Mouse (Mus musculus) MEL (cell line): ENCODE results near the gene Taf1. TPM values are rescaled to one million over a fixed set of nuclear protein-coding genes. Genes with fewer than 3 reads are reported as not detected.

ENCODE experiments used
- DNase-seq: peaks from one replicate; pipeline ENCODE4 v3.0.0; 2011; ENCODE audit warnings: low read depth, low spot score
- H3K27ac ChIP-seq: 2 replicates; pipeline ENCODE4 v1.5.1; 2012; ENCODE audit warnings: low read depth, mild to moderate bottlenecking, control low read depth, low read length, moderate library complexity; ENCODE audit not compliant: control insufficient read depth
- H3K27me3 ChIP-seq, 2 experiments: fragments of 150-350 bp in 1 of 2; sonication (generic) in 1 of 2; 2 replicates each; pipeline ENCODE4 v1.6.1; 2012; ENCODE audit warnings: low read length in 2 of 2, mild to moderate bottlenecking in 2 of 2, improper control_type of control experiment in 1 of 2, moderate library complexity in 1 of 2; ENCODE audit not compliant: insufficient read depth in 2 of 2, control insufficient read depth in 1 of 2
- H3K36me3 ChIP-seq, 2 experiments: 2 replicates each; pipeline ENCODE4 v1.6.1; 2012 to 2014; ENCODE audit warnings: low read length in 2 of 2, improper control_type of control experiment in 1 of 2, inconsistent platforms in 1 of 2, mild to moderate bottlenecking in 1 of 2; ENCODE audit not compliant: insufficient read depth in 2 of 2, control insufficient read depth in 1 of 2
- H3K4me1 ChIP-seq, 2 experiments: fragments of 150-350 bp in 1 of 2; sonication (generic) in 1 of 2; 2 replicates each; pipeline ENCODE4 v1.6.1; 2012; ENCODE audit warnings: low read length in 2 of 2, improper control_type of control experiment in 1 of 2, mild to moderate bottlenecking in 1 of 2; ENCODE audit not compliant: insufficient read depth in 2 of 2, control insufficient read depth in 1 of 2
- H3K4me3 ChIP-seq, 2 experiments: fragments of 150-350 bp in 1 of 2; sonication (generic) in 1 of 2; 2 replicates each; pipeline ENCODE4 v1.5.1; 2012; ENCODE audit warnings: low read depth in 2 of 2, low read length in 2 of 2, mild to moderate bottlenecking in 2 of 2, moderate library complexity in 2 of 2, control low read depth in 1 of 2, improper control_type of control experiment in 1 of 2; ENCODE audit not compliant: control insufficient read depth in 1 of 2, insufficient read depth in 1 of 2
- H3K79me2 ChIP-seq: 2 replicates; pipeline ENCODE4 v1.6.1; 2012; ENCODE audit warnings: mild to moderate bottlenecking, low read length, moderate library complexity; ENCODE audit not compliant: control insufficient read depth, poor library complexity, insufficient read depth
- H3K9ac ChIP-seq: 2 replicates; pipeline ENCODE4 v1.6.1; 2012; ENCODE audit warnings: low read depth, mild to moderate bottlenecking, control low read depth, low read length, moderate library complexity; ENCODE audit not compliant: control insufficient read depth, poor library complexity, severe bottlenecking
- H3K9me3 ChIP-seq: fragments of 150-350 bp; sonication (generic); replicated peaks from 2 replicates; pipeline ENCODE4 v1.6.1; 2012; ENCODE audit warnings: mild to moderate bottlenecking, low read length, improper control_type of control experiment, moderate library complexity; ENCODE audit not compliant: insufficient read depth
- CHD1 ChIP-seq: IDR thresholded peaks from 2 replicates; pipeline ENCODE4 v1.6.1; 2012; ENCODE audit warnings: low read depth, mild to moderate bottlenecking, inconsistent platforms, low read length, improper control_type of control experiment
- CTCF ChIP-seq, 3 experiments: IDR thresholded peaks in 2 of 3; conservative IDR thresholded peaks in 1 of 3; 2 replicates each; pipeline ENCODE4 v1.5.1; 2011 to 2012; ENCODE audit warnings: low read length in 3 of 3, low read depth in 2 of 3, mild to moderate bottlenecking in 2 of 3, improper control_type of control experiment in 1 of 3, inconsistent platforms in 1 of 3, mixed read lengths in 1 of 3, moderate library complexity in 1 of 3; ENCODE audit not compliant: control insufficient read depth in 1 of 3, insufficient read depth in 1 of 3, poor library complexity in 1 of 3, severe bottlenecking in 1 of 3
- E2F4 ChIP-seq: IDR thresholded peaks from 2 replicates; pipeline ENCODE4 v1.6.1; 2011; ENCODE audit warnings: low read depth, low read length, improper control_type of control experiment, borderline replicate concordance
- ELF1 ChIP-seq: IDR thresholded peaks from 2 replicates; pipeline ENCODE4 v1.6.1; 2014; ENCODE audit warnings: low read depth, mild to moderate bottlenecking, inconsistent platforms, low read length, improper control_type of control experiment, moderate library complexity
- ETS1 ChIP-seq: IDR thresholded peaks from 2 replicates; pipeline ENCODE4 v1.6.1; 2012; ENCODE audit warnings: low read depth, mild to moderate bottlenecking, inconsistent platforms, low read length, improper control_type of control experiment, moderate library complexity
- GABPA ChIP-seq: IDR thresholded peaks from 2 replicates; pipeline ENCODE4 v1.6.1; 2012; ENCODE audit warnings: low read depth, mild to moderate bottlenecking, inconsistent platforms, low read length, improper control_type of control experiment, moderate library complexity
- HCFC1 ChIP-seq: IDR thresholded peaks from 2 replicates; pipeline ENCODE4 v1.6.1; 2012; ENCODE audit warnings: low read depth, mild to moderate bottlenecking, inconsistent platforms, low read length, improper control_type of control experiment, moderate library complexity
- JUND ChIP-seq: IDR thresholded peaks from 2 replicates; pipeline ENCODE4 v1.6.1; 2011; ENCODE audit warnings: low read depth, mild to moderate bottlenecking, improper control_type of control experiment, low read length
- MAZ ChIP-seq: IDR thresholded peaks from 2 replicates; pipeline ENCODE4 v1.6.1; 2012; ENCODE audit warnings: low read depth, mild to moderate bottlenecking, inconsistent platforms, low read length, improper control_type of control experiment
- MYB ChIP-seq: IDR thresholded peaks from 2 replicates; pipeline ENCODE4 v1.6.1; 2011; ENCODE audit warnings: mild to moderate bottlenecking, low read depth, low read length, improper control_type of control experiment
- NELFE ChIP-seq: IDR thresholded peaks from 2 replicates; pipeline ENCODE4 v1.6.1; 2011; ENCODE audit warnings: low read depth, low read length, improper control_type of control experiment
- NRF1 ChIP-seq: IDR thresholded peaks from 2 replicates; pipeline ENCODE4 v1.6.1; 2014; ENCODE audit warnings: low read depth, mild to moderate bottlenecking, inconsistent platforms, low read length, improper control_type of control experiment, moderate library complexity; ENCODE audit not compliant: poor library complexity, insufficient read depth, severe bottlenecking
- POLR2A ChIP-seq, 2 experiments: IDR thresholded peaks; 2 replicates each; pipeline ENCODE4 v1.6.1; 2011 to 2012; ENCODE audit warnings: low read length in 2 of 2, mild to moderate bottlenecking in 2 of 2, control low read depth in 1 of 2, improper control_type of control experiment in 1 of 2, low read depth in 1 of 2, moderate library complexity in 1 of 2; ENCODE audit not compliant: control insufficient read depth in 1 of 2, insufficient read depth in 1 of 2, poor library complexity in 1 of 2
- RAD21 ChIP-seq: IDR thresholded peaks from 2 replicates; pipeline ENCODE4 v1.6.1; 2011; ENCODE audit warnings: mild to moderate bottlenecking, low read depth, low read length, improper control_type of control experiment
- SIN3A ChIP-seq: IDR thresholded peaks from 2 replicates; pipeline ENCODE4 v1.6.1; 2012; ENCODE audit warnings: low read length, improper control_type of control experiment, inconsistent platforms
- TAL1 ChIP-seq: IDR thresholded peaks from 2 replicates; pipeline ENCODE4 v1.6.1; 2012; ENCODE audit warnings: mild to moderate bottlenecking, inconsistent platforms, low read length, moderate library complexity, mixed read lengths
- TBP ChIP-seq: IDR thresholded peaks from 2 replicates; pipeline ENCODE4 v1.8.0; 2011; ENCODE audit warnings: low read depth, low read length, improper control_type of control experiment
- TCF12 ChIP-seq: IDR thresholded peaks from 2 replicates; pipeline ENCODE4 v1.6.1; 2014; ENCODE audit warnings: low read depth, mild to moderate bottlenecking, inconsistent platforms, low read length, improper control_type of control experiment, moderate library complexity
- UBTF ChIP-seq: IDR thresholded peaks from 2 replicates; pipeline ENCODE4 v1.6.1; 2012; ENCODE audit warnings: low read depth, mild to moderate bottlenecking, inconsistent platforms, low read length, improper control_type of control experiment, moderate library complexity, borderline replicate concordance; ENCODE audit not compliant: insufficient read depth
- USF1 ChIP-seq: IDR thresholded peaks from 2 replicates; pipeline ENCODE4 v1.6.1; 2014; ENCODE audit warnings: low read depth, mild to moderate bottlenecking, inconsistent platforms, low read length, improper control_type of control experiment, moderate library complexity
- USF2 ChIP-seq, 2 experiments: IDR thresholded peaks; 2 replicates each; pipeline ENCODE4 v1.6.1; 2011 to 2012; ENCODE audit warnings: improper control_type of control experiment in 2 of 2, low read length in 2 of 2, borderline replicate concordance in 1 of 2, inconsistent platforms in 1 of 2, low read depth in 1 of 2, mild to moderate bottlenecking in 1 of 2; ENCODE audit not compliant: insufficient read depth in 1 of 2
- ZC3H11A ChIP-seq: IDR thresholded peaks from 2 replicates; pipeline ENCODE4 v1.6.1; 2012; ENCODE audit warnings: low read depth, mild to moderate bottlenecking, inconsistent platforms, low read length, improper control_type of control experiment
- ZKSCAN1 ChIP-seq: IDR thresholded peaks from 2 replicates; pipeline ENCODE4 v1.6.1; 2012; ENCODE audit warnings: low read depth, mild to moderate bottlenecking, inconsistent platforms, low read length, improper control_type of control experiment, moderate library complexity
- ZMIZ1 ChIP-seq: IDR thresholded peaks from 2 replicates; pipeline ENCODE4 v1.6.1; 2012; ENCODE audit warnings: low read depth, mild to moderate bottlenecking, inconsistent platforms, low read length, improper control_type of control experiment, moderate library complexity
- polyA plus RNA-seq, 2 experiments: library from polyadenylated mRNA; stranded (reverse) in 1 of 2; unstranded in 1 of 2; fragments of >175 nt in 1 of 2; fragments of >200 nt in 1 of 2; gene quantifications; 2 replicates each; pipeline versions ENCODE4 v1.2.1 to v1.2.4; 2012; ENCODE audit warnings: low replicate concordance in 2 of 2, low read depth in 1 of 2; ENCODE audit not compliant: insufficient read length in 2 of 2, insufficient read depth in 1 of 2, missing spikeins in 1 of 2
- total RNA-seq: library from RNA; depleted of rRNA; stranded (reverse); fragments of 300-350 nt; gene quantifications from 2 replicates; pipeline ENCODE4 v1.2.3, GENCODE M21; 2012

The Taf1 gene
- total and polyA plus RNA-seq, 3 experiments = 33.1 to 81.2 (median 52.3) TPM

DNA sequence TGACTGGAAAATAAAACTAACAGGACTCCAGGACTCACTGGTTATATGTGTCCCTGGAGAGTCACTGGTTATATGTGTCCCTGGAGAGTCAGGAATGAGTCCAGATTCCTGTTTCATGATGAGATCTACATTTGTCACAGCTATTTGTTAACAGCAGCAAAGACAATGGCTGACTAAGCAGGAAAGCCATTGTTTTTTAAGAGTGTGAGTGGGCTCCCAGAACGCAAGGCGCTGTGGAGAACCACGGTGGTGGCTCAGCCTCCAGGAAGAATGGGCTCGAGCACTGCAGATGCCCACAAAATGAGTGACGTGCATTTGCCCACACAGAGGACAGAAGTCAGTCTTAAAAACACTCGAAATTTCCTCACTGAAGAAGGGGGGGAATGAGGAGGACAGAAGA lies 87.8 kb downstream of the Taf1 start:
- TF ChIP-seq USF2 (IDR thresholded peaks at IDR 0.05; ENCODE audit: borderline replicate concordance in 1 of 2, insufficient read depth in 1 of 2, low read depth in 1 of 2, low read length in 2 of 2) (no peak), GABPA (no peak), MAZ (no peak), CTCF (IDR thresholded peaks at IDR 0.05 in 2 of 3, conservative IDR thresholded peaks at IDR 0.05 in 1 of 3; ENCODE audit: control insufficient read depth in 1 of 3, insufficient read depth in 1 of 3, low read depth in 2 of 3, low read length in 3 of 3, poor library complexity in 1 of 3, severe bottlenecking in 1 of 3) (no peak), POLR2A (IDR thresholded peaks at IDR 0.05; ENCODE audit: control insufficient read depth in 1 of 2, insufficient read depth in 1 of 2, low read depth in 1 of 2, low read length in 2 of 2, poor library complexity in 1 of 2) (no peak), NELFE (no peak)
- Histone ChIP-seq H3K36me3 (no peaks in the 10 kb centered on the region), H3K9ac (no peak overlapping the region), H3K79me2 (no peaks in the 10 kb centered on the region), H3K9me3 (no peaks in the 10 kb centered on the region), H3K4me1 (no peaks in the 10 kb centered on the region), H3K27ac (no peak overlapping the region), H3K27me3 (no peaks in the 10 kb centered on the region), H3K4me3 (no peak overlapping the region)
- no peak for DNase-seq

- Histone ChIP-seq H3K9me3 (no peaks in the 10 kb centered on the region), H3K9ac (no peak overlapping the region), H3K36me3 (no peaks in the 10 kb centered on the region), H3K79me2 (no peaks in the 10 kb centered on the region), H3K4me3 (no peak overlapping the region), H3K27ac (no peak overlapping the region), H3K4me1 (no peaks in the 10 kb centered on the region), H3K27me3 (no peaks in the 10 kb centered on the region)
- TF ChIP-seq HCFC1 (no peak), MYB (no peak), RAD21 (no peak), TCF12 (no peak), GABPA (no peak), ZKSCAN1 (no peak), SIN3A (no peak)
- DNase-seq = no peak
Measured at GRCm38 (mm10) chrX:101622539-101622938, 90.0 kb downstream of the Taf1 start.

- Histone ChIP-seq H3K9me3 (no peaks in the 10 kb centered on the region), H3K4me3 (no peak overlapping the region), H3K79me2 (peaks cover 18% of the 10 kb centered on the region), H3K36me3 (peaks cover 0 to 6% of the 10 kb centered on the region in 2 experiments; a peak in 1 of 4 replicates), H3K4me1 (0 out of 4 replicates have a peak, but pooled peaks cover 0 to 3% of the 10 kb centered on the region in 2 experiments), H3K27ac (no peak overlapping the region), H3K27me3 (no peaks in the 10 kb centered on the region), H3K9ac (no peak overlapping the region)
- no peak for DNase-seq
- no peak for TF ChIP-seq NRF1
- no peak for TF ChIP-seq USF2 (IDR thresholded peaks at IDR 0.05; ENCODE audit: borderline replicate concordance in 1 of 2, insufficient read depth in 1 of 2, low read depth in 1 of 2, low read length in 2 of 2)
- TF ChIP-seq RAD21 = no peak
- TF ChIP-seq ETS1 = no peak
- TF ChIP-seq TCF12 = no peak
- TF ChIP-seq ZC3H11A = no peak
- TF ChIP-seq CHD1 = no peak
- no peak for TF ChIP-seq E2F4
- TF ChIP-seq TAL1 = no peak
- TF ChIP-seq NELFE = no peak
- no peak for TF ChIP-seq USF1
- TF ChIP-seq MAZ = no peak
- no peak for TF ChIP-seq MYB
- no peak for TF ChIP-seq UBTF
- TF ChIP-seq JUND = no peak
- TF ChIP-seq ELF1 = no peak
- TF ChIP-seq TBP = no peak
- no peak for TF ChIP-seq ZMIZ1
Measured at GRCm38 (mm10) chrX:101636821-101637525, 104.4 kb downstream of the Taf1 start.
